Mouse (Mus musculus) right cerebral cortex, adult 2 months (tissue): ENCODE measurements around the gene Gpsm3.

Experiments used
- DNase-seq, 2 experiments: peaks; one replicate each; pipeline ENCODE4 v3.0.0; 2021 to 2022; ENCODE audit warnings: low spot score in 2 of 2

Gpsm3 gene

GRCm38 (mm10) chr17:34583397-34583796 is 6.2 kb upstream of the Gpsm3 start:
- DNase-seq: no peak

- DNase-seq: no peak
Observed at GRCm38 (mm10) chr17:34583819-34584218, 5.8 kb upstream of the Gpsm3 start.

GRCm38 (mm10) chr17:34585121-34585520 is 4.5 kb upstream of the Gpsm3 start:
- no peak for DNase-seq

GRCm38 (mm10) chr17:34585877-34586771 is 3.5 kb upstream of the Gpsm3 start:
- DNase-seq: no peak

- peak; percentile 89 to 92 for DNase-seq
Observed at GRCm38 (mm10) chr17:34586796-34587422, 2.7 kb upstream of the Gpsm3 start.

GRCm38 (mm10) chr17:34587423-34587811 is 2.2 kb upstream of the Gpsm3 start:
- peak; percentile 94 to 99 for DNase-seq

- DNase-seq: no peak
Observed at GRCm38 (mm10) chr17:34587814-34588213, 1.8 kb upstream of the Gpsm3 start.

- DNase-seq: no peak
Observed at GRCm38 (mm10) chr17:34588767-34589166, 839 bp upstream of the Gpsm3 start.

- no peak for DNase-seq
Observed at GRCm38 (mm10) chr17:34589206-34589605, 400 bp upstream of the Gpsm3 start.

GRCm38 (mm10) chr17:34590154-34590987 is 765 bp downstream of the Gpsm3 start:
- no peak for DNase-seq

GRCm38 (mm10) chr17:34591029-34591993 is 1.7 kb downstream of the Gpsm3 start, which contains the start of gene Pbx2:
Gene Pbx2 (plus strand): TSS chr17:34591266.
- DNase-seq: no peak

- peak; percentile 73 for DNase-seq
Observed at GRCm38 (mm10) chr17:34591994-34592375, 2.4 kb downstream of the Gpsm3 start.

GRCm38 (mm10) chr17:34592581-34593549 is 3.3 kb downstream of the Gpsm3 start:
- DNase-seq: no peak

- DNase-seq: no peak
Observed at GRCm38 (mm10) chr17:34593752-34594525, 4.3 kb downstream of the Gpsm3 start.

GRCm38 (mm10) chr17:34596098-34596497 is 6.5 kb downstream of the Gpsm3 start:
- DNase-seq: no peak

GRCm38 (mm10) chr17:34597566-34598095 is 8.0 kb downstream of the Gpsm3 start, which contains the start of gene Ager:
Gene Ager (plus strand): TSS chr17:34597862.
- no peak for DNase-seq

GRCm38 (mm10) chr17:34599891-34600290 is 10.3 kb downstream of the Gpsm3 start:
- no peak for DNase-seq

GRCm38 (mm10) chr17:34601796-34602195 is 12.2 kb downstream of the Gpsm3 start:
- DNase-seq: no peak
